Mouse (Mus musculus): ENCODE measurements at regions not wholly inside any gene's neighbourhood (a gene's known extent, or its start where the extent isn't known, plus 50 kb on each side); places are given as distances from the start of the nearest gene placed in this dataset.

- no peak for DNase-seq (ENCODE audit: low spot score in 2 of 2)
These were observed 185.3 kb downstream of the Snx13 start for GRCm38 (mm10) chr12:35232322-35232673.

- DNase-seq (ENCODE audit: low spot score in 2 of 2) = no peak
These were observed 184.7 kb downstream of the Snx13 start for GRCm38 (mm10) chr12:35231414-35232321.

- no peak for DNase-seq (ENCODE audit: low spot score in 2 of 2)
These were observed 173.4 kb downstream of the Snx13 start for GRCm38 (mm10) chr12:35220429-35220828.

- no peak for DNase-seq (ENCODE audit: low spot score in 2 of 2)
These were observed 173.0 kb downstream of the Snx13 start for GRCm38 (mm10) chr12:35220002-35220401.

GRCm38 (mm10) chr12:35216725-35217124 lies 169.7 kb downstream of the Snx13 start:
- DNase-seq (ENCODE audit: low spot score in 2 of 2) = no peak

- DNase-seq (ENCODE audit: low spot score in 2 of 2) = no peak
These were observed 162.4 kb downstream of the Snx13 start for GRCm38 (mm10) chr12:35209399-35209798.

GRCm38 (mm10) chr12:35207605-35208004 lies 160.6 kb downstream of the Snx13 start:
- DNase-seq (ENCODE audit: low spot score in 2 of 2) = no peak

- DNase-seq (ENCODE audit: low spot score in 2 of 2) = no peak
These were observed 156.4 kb downstream of the Snx13 start for GRCm38 (mm10) chr12:35203398-35203797.

GRCm38 (mm10) chr12:35200110-35200509 lies 153.1 kb downstream of the Snx13 start:
- no peak for DNase-seq (ENCODE audit: low spot score in 2 of 2)
